Mouse (Mus musculus): Measurements from ENCODE around the gene Zfp2. TPM values are rescaled to one million over a fixed set of nuclear protein-coding genes. Genes with fewer than 3 reads are reported as not detected.
A peak's percentile ranks its signal among the peaks of the same experiment; 100 is the strongest.

Gene Zfp2
- total RNA-seq (2021): 10 to 100 TPM; 17.6 to 19.5 TPM

DNA sequence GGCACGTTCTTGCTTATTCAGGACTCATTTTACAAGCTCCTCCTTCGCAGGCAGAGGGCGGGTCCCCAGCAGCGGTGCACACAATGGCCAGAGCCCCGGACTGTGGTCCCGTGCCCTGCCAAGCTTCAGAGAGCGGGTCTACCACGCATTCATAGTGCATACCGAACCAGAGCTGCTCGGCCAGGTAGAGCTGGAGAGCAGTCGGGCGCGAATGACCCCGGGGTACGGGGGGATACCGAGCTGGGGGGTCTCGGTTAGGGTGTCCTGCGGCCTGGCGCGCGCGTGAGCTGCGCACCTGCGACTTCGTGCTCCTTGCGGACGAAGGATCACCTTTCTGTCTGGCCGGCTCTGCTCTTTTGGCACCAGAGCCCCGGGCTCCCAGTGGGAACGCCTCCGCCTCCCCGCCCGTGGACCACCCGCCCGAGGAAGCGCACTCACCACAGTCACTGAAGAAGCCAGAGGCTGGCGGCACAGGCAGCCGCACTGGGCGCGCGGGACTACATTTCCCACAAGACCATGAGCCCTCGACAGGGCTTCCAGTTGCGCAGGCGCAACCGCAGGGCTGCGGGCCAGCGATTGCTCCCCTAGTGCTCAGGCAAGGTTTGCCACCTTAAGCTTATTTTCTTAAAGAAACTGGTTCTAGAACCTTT, at the start of gene Zfp2:
Gene Zfp2 (minus strand): TSS at position 495 of the 650 bp plus-strand sequence.
- DNase-seq: peak; percentile 90 to 91

DNA sequence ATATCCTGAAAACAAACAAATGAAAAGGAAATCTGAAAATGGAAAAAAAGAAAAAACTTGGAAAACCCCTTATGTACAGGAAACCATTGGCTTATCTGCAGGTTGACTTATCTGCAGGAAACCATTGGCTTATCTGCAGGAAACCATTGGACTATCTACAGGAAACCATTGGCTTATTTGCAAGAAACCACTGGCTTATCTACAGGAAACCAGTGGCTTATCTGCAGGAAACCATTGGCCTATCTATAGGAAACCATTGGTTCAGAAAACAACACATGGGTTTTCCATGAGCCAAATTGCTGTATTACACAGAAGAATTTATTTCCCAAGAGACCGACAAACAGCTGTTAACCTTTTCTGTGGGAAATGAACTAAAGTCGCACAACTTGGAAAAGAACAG, 48.9 kb upstream of the Zfp2 start:
- DNase-seq: no peak

DNA sequence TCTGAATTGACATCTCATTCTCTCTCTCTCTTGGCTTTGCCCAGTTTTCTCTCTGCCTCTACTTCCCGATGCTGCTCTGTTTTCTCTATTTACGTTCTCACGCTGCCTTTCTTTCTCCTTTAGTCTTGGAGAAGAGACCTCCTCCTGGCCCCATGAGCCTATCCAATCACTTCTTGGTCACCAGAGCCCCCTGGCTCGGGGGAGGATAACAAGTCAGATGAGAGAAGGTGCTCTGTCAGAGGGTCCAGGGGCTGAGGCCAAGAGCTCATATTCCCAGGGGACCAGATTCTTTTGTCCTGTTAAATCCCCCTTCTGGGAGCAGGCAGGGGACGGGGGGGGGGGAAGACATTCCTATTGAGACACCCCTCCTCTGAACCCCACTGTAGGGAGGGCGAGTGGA, 37.7 kb upstream of the Zfp2 start, which contains the start of gene Prop1:
Gene Prop1 (minus strand): TSS at position 101 of the 400 bp plus-strand sequence.
- DNase-seq: no peak

DNA sequence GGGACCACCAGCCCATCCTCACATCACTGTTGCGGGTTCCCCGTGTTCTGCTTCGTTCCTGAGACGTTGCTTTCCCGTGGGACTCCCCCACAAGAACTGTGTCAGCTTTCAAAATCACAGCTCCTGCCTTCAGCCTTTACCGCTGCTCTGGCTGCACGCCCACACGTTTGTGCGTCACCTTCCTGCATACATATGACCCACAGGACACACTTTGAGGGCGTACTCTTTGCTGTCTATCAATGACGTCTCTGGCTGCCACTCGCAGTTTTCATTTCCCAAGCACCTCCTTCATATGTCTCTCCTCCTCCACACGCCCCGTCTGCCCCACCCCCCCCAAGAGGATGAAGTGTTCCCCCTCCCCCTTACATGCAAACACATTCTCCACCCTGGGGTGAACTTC, 36.3 kb upstream of the Zfp2 start:
- DNase-seq: no peak

DNA sequence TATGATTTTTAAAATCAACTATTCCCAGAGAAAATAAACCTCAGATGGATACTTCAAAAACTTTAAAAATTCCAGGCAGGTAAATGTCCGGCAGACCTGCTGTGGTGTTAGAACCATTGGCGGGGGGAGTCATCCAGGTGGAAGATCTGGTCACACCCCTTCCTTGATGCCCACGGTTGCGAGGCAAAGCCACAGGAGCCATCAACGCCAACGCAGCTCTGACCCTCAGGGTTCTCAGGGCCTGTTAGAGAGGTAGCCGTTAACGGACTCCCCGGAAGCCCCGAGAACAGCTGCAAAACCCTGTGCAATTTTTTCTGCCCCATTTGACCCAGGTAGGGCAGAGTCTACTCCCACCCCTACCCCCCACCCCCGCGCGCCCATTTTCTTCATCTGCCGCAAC, 27.5 kb upstream of the Zfp2 start, which contains the start of gene 4933414I15Rik:
Gene 4933414I15Rik (minus strand): TSS at position 260 of the 400 bp plus-strand sequence.
- DNase-seq: no peak

DNA sequence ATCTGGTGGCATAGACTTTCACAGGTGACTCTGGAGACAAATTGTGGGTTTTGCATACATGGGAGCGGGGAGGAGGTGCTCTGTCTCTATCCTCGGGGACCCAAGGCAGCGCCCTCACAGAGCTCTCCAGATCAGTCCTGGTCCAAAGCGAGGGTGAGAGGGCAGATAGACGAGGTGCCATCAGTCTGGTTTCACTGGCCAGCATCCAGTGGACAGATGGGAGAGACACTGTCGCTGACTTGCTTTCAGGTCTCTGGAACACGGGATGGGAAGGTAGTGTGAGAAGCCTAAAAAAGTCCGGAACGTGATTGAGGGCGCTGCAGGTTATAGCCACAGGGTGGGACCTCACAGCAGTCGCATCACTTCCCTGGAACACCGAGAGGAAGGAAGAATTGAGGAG, 26.4 kb upstream of the Zfp2 start:
- DNase-seq: no peak

DNA sequence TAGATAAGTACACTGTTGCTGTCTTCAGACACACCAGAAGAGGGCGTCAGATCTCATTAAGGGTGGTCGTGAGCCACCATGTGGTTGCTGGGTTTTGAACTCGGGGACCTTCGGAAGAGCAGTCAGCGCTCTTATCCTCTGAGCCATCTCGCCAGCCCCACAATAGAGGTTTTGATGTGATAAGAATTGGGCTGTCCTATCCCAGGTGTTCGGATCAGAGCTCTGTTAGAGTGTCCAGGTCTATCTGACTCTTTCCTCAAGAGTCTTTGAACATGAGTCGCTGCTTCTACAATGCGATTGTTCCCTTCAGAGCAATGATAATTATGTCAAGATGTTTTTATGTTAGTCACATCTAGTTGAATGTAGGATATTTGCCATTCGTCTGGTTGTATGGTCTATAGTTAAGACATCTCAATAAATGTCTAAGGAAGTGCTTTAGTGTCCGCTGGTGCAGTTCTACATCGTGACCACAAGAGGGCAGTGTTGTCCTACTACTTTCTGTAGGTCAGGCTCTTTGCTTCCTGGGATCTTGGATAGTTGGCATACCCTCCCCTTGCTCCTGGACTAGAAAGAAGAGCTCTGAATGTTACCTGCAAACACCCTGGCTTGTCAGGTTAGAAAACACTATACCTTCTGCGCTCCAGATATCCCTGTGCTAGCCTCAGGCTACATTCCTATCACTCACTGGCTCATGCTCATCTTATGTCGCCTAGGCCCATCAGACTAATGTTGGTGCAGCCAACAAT, 23.8 kb upstream of the Zfp2 start:
- DNase-seq: peak in 1 of 2 experiments; percentile 18

DNA sequence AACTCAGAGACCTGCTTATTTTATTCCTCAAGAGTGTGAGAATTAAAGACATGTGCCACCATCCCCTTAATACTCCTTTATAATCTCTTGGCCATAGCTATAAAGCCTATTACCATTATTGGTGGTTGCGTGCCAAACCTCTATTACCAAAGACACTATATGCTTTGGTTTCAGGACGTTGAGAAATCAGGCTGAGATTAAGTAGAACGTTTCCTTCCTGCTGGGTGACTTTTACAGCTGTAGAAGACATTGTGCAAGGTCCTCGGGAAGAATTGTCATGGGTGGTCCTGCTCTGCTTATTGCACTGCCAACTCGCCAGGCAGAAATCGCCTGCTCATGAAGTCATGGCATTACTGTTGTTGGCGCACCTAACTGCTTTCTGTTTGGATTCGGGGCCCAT, 22.5 kb upstream of the Zfp2 start:
- no peak for DNase-seq

DNA sequence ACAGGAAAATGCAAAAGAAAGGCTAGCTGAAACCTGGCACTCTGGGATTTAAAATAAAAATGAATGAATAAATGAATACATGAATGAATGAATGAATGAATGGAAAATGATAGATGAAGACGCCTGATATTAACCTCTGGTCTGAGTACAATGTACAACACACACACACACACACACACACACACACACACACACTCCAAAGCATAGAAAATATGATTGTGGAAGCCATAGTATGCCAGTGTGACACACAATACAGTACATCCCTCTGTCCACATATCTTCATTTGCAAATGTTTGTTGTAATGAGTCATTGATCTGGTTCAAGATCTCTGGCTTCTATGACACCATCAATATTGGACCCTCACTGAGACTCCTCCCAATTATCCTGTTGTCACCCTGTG, 16.1 kb upstream of the Zfp2 start:
- no peak for DNase-seq

DNA sequence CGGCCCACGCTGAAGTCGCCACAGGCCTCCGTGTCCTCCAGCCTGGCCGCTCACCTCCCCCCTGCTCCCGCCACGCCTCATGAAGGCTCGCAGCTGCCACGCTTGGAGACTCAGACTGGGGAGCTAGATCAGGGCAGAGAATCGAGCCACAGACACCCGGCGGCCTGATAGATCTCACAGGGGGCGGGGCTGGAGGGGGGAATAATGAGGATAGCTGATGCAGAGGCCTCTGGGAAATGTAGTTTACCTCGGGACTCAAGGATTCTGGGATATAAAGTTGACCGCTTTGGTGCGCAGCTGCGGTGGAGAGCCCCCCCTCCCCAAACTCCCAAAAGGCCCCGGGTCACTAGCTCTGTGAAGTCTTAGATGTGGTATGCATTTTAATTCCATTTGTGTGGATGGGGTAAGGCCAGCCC, 15.5 kb upstream of the Zfp2 start, which contains the start of gene Zfp354b:
Gene Zfp354b (minus strand): TSS at position 183 of the 416 bp plus-strand sequence.
- DNase-seq: peak; percentile 85 to 87

DNA sequence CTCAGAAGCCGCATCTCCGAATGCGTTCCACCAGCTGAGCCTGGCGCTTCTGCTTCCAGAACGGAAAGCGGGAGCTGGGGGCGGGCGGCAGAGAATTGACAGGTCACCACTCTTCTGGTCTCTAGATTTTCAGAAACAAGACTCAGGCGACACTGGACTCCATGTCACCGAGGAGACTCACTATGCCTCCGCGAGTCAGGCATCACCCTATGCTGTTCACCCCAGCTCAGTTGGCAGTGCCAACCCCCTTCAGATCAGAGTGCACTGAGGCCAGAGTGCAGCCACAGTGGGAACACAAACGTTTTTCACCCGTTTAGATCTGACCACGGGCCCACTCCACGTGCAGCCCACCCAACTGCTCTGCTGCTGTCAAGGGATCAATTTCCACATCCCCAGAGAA, 15.1 kb upstream of the Zfp2 start:
- no peak for DNase-seq

DNA sequence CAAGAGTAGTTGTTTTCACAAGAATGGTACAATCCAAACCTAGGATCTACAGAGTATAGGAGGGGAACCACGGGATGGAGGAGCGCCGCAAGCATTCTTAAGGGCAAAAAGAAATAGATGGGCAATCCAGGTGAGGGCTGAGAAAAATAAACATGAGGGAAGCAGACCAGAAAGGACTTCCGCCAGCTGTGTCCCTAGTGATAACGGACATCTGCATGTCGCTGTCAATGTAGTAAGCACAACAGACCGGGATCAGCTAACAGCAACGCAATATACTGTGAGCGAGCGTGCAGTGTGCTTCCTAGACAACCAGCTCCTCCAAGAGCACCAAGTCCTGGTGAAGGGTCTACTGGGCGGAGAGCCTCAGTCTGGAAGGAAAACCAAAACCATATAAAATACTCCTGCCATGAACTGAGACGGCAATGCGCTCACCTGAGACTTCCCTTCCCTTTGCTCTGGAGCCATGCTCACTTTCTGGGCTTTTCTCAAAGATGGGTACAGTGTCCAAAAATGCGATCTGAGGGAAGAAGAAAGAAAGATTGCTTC, 14.6 kb upstream of the Zfp2 start:
- DNase-seq: peak in 1 of 2 experiments; percentile 10

DNA sequence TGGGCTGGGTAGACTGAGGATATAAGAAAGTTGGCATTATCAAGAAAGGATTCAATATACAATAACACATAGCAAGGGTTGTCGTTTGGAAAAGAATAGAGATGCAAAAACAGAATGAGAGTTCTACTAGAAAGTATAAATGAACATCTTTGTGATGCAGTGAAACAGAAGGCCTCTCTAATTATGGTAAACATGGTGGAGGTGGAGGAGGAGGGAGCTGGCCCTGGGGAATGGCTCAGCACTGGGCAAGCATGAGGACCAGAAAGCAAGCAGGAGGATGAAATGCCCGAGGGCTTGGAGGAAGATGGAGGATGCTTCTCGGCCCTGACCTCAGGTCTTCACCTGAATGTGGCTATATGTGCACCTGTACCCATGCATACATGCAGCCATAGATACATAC, 1.5 kb downstream of the Zfp2 start:
- DNase-seq: no peak

DNA sequence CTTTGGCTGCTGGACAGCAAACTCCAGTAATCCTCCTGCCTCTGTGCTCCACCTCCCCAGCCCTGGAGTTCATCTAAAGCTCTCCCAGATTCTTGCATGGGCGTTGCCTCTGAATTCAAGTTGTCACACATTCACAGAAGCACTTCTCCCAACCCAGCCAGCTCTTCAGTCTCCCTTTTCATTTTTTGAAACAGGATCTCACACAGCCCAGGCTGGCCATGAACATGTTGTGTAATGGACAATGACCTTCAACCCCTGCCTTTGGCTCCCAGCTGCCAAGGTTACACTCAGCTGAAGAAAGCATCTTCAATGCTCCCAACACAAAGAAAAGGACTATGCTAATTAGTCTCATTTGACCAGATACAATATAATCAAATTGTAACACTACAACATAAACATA, 2.7 kb downstream of the Zfp2 start:
- no peak for DNase-seq

DNA sequence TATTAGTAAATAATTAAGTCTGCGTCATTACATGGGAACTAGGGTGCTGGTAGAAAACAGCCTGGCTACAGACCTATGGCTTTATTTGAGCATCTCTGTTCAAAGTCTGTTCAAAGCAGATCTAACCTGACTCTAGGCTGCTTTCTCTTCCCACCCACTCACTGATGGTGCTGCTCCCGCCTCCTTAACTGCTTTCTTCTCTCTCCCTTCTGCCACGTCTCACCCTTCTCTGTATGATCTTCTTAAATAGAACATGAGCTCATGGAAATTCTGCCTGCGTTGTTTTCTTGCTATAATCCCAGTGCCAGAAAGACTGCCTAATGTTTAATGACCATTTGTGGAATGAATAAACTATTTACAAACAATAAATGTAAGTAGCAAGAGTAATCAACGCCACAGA, 7.8 kb downstream of the Zfp2 start:
- no peak for DNase-seq

DNA sequence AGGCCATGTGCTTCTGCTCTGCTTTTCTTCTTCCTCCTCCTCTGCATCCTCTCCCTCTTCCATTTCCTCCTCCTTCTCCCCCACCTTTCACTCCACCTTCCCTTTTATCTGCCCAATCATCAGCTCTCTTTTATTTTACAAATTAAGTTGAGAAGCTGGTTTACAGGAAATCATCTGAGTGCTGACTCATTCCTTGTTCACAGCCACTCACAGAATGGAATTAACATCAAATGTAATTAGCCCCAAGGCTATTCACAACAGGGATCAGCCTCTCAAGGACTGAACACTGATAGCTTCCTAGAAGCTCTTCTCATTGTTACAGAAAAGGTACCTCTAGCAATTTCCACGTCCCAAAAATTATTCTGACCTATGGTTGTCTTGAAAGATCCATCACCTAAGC, 18.6 kb downstream of the Zfp2 start:
- DNase-seq: no peak

DNA sequence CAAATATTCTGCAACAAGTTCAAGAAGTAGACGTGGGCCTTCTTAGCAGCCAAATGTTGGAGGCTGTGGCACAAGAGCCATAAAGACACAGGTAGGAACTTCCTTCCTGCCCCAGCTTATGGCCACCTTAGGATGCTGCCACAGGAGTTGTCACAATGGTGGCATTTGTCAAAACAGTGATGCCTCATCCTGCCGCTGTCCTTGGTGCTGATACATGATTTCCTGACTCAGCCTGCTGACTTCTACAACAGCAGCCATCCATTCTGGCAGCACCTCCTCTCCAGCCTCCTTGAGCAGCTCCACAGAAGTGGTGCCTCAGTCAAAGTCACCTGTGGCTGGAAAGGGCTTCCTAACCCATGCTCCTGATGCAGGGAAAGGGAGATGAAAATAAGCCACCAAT, 23.5 kb downstream of the Zfp2 start:
- no peak for DNase-seq

DNA sequence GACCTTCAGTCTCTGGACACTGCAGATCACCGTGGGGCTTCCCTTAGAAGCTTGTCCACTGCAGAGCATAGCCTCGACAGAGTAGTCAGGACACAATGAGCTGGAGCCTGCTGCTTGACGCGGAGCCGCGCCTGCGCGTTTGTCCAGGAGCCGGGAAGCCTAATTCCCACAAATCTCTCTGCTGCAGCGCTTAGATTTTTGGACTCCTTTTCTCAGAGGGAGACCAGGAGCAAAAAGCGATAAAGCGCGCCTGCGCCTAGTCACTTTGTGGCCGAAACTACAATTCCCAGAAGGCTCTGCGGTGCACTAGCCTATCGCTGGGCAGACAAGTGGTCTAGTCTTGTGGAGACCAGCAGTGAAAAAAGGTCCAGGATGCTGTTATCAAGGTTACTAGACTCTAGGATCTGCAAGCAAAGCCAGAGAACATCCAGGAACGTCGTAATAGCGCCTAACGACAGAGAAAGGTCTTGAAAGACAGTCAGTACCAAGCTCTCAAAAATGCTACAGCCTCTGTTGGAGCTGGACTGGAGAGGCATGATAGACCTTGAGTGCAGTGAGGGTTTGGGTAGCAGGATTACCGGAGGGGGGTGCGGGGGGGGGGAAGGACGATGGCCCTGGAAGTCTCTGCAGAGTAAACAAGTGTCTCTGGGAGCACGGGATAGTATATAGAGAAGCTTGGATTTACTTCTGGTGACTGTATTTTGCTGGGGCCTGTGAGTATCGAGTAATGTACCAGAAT, 28.4 kb downstream of the Zfp2 start, which contains the start of gene Zfp454:
Gene Zfp454 (minus strand): TSS at position 262 of the 739 bp plus-strand sequence.
- DNase-seq: peak; percentile 95 to 96

DNA sequence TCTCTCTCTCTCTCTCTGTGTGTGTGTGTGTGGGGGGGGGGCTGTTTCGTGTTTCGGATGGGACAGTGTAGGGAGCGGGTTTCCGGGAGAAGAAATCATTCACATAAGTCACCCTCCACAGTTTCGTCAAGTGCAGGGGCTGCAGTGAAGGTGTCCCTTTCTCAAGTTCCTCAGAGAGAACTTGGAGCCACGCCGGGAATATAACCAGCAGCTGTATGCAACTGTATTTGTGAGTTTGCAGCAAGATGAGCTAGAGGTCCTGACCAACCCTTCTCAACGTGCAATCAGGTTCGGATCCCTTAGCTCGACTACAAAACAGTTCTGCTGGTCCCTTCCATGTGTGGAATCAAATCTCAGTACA, 29.1 kb downstream of the Zfp2 start:
- DNase-seq: no peak

DNA sequence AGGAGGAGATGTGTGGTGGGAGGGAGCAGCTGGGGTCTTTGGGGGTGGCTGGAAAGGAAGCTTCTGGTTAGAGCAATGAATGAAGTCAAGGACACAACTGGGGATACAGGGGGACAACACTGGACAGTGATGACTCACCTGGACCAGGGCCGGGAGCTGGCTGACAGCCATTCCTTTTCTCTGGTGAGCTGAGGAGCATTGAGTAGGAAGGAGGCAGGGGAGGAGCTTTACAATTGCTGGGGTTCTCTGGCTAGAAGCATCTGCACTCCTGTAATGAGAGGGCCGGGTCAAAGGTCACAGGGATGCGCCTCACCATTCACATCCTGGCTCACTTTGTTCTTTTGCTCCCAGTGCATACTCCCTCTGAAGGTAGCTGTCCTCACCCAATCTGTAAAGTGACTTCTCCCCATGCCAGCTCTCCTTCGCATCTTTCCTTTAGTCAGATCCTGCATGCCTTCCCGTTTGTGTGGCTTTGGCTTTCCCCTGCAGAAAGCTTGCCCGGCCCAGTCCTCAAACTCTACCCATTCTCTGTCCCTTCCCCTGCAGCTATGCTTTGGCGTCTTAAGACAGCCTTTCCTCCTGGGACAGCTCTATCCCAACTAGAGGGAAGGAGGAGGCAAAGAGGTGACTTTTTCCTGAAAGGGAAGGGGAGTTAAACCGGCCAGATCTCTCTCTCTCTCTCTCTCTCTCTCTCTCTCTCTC, 29.6 kb downstream of the Zfp2 start:
- no peak for DNase-seq

DNA sequence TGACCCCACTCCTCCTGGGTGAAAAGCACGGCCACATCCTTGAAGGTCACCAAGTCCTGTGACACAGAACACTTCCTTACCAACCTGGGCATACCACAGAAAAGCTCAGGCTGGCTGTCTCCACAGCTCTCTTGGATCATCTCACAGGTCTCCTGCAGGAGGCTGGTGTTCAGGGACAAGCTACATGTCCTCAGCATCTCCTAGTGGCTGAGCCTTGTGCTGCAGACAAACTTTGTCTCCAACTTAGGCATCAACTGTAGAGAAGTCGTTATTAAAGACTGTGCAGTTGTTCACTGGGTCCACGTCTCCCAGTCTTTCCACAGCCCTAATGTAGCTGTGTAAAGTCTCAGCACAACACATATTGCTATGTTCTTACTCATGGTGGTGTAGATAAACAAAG, 32.2 kb downstream of the Zfp2 start:
- DNase-seq: no peak

DNA sequence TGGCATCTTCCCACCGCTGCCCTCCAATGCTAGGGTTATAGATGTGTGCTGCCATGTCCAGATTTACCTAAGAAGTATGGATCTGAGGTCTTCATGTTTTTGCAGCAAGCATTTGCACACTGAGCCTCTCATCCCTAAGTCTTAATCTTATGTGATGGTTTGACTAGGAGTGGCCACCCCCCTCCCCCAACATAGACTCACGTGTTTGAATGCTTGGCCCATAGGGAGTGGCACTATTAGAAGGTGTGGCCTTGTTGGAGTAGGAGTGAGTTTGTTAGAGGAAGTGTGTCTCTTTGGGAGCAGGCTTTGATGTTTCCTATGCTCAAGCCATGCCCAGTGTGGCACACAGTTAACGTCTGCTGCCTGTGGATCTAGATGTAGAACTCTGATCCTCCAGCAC, 37.3 kb downstream of the Zfp2 start:
- no peak for DNase-seq
